Mouse (Mus musculus) hindbrain, embryonic 13.5 days (tissue): ENCODE data around the gene Gls. TPM values are rescaled to one million over a fixed set of nuclear protein-coding genes. Genes with fewer than 3 reads are reported as not detected.

Experiments
- ATAC-seq: fragments of 200-750 bp; cut with Nextera tagmentation; 2 replicates; pipeline ENCODE4 v1.8.0; 2017; ENCODE audit warnings: moderate TSS enrichment; ENCODE audit not compliant: low FRiP score
- H3K27ac ChIP-seq: fragments of 300-500 bp; sonication (generic); 2 replicates; pipeline ENCODE4 v1.5.1; 2015; ENCODE audit warnings: inconsistent platforms, mild to moderate bottlenecking, moderate library complexity
- H3K27me3 ChIP-seq: fragments of 300-500 bp; sonication (generic); 2 replicates; pipeline ENCODE4 v1.6.1; 2015; ENCODE audit warnings: mild to moderate bottlenecking, inconsistent platforms
- H3K36me3 ChIP-seq: fragments of 300-500 bp; sonication (generic); 2 replicates; pipeline ENCODE4 v1.6.1; 2015; ENCODE audit warnings: mild to moderate bottlenecking, inconsistent platforms
- H3K4me1 ChIP-seq: fragments of 300-500 bp; sonication (generic); replicated peaks from 2 replicates; pipeline ENCODE4 v1.6.1; 2015; ENCODE audit warnings: inconsistent platforms
- H3K4me2 ChIP-seq: fragments of 300-500 bp; sonication (generic); 2 replicates; pipeline ENCODE4 v1.6.1; 2015; ENCODE audit warnings: inconsistent platforms, mild to moderate bottlenecking, moderate library complexity
- H3K4me3 ChIP-seq: fragments of 300-500 bp; sonication (generic); 2 replicates; pipeline ENCODE4 v1.5.1; 2015; ENCODE audit warnings: mild to moderate bottlenecking, inconsistent platforms
- H3K9ac ChIP-seq: fragments of 300-500 bp; sonication (generic); 2 replicates; pipeline ENCODE4 v1.6.1; 2015; ENCODE audit warnings: mild to moderate bottlenecking, inconsistent platforms
- H3K9me3 ChIP-seq: fragments of 300-500 bp; sonication (generic); 2 replicates; pipeline ENCODE4 v1.6.1; 2016; ENCODE audit warnings: inconsistent platforms
- WGBS: fragments of 180-500 bp; shearing (Covaris S2); methylation state at CpG from one replicate; pipeline ENCODE4 v1.1.7; 2015; 5-methylcytosine and 5-hydroxymethylcytosine counted together
- polyA plus RNA-seq: library from polyadenylated mRNA; unstranded; fragments of >200 nt; fragmentation: Nextera tagmentation; extraction: Ambion mirVana; gene quantifications from 2 replicates; pipeline ENCODE4 v1.2.1, GENCODE M21; 2015

Gene Gls
- polyA plus RNA-seq, 1 experiment from 2014 or later, result 29.0 TPM

- peaks cover 4% of the 10 kb centered on the region for H3K36me3 ChIP-seq
- H3K9ac ChIP-seq, result no peak overlapping the region
- H3K4me3 ChIP-seq, result no peak overlapping the region
- no peaks in the 10 kb centered on the region for H3K9me3 ChIP-seq
- WGBS, result 65% methylated on average over 8 of the region's 8 CpGs
- no peak for ATAC-seq
- H3K27me3 ChIP-seq, result no peaks in the 10 kb centered on the region
- H3K4me2 ChIP-seq, result no peak overlapping the region
- H3K27ac ChIP-seq, result no peak overlapping the region
- peaks cover 14% of the 10 kb centered on the region; the same call in 1 of the 2 replicates for H3K4me1 ChIP-seq
These were observed 99.8 kb downstream of the Gls start for GRCm38 (mm10) chr1:52133254-52133653.

- peaks cover 10% of the 10 kb centered on the region; the same call in 1 of the 2 replicates for H3K4me1 ChIP-seq
- no peaks in the 10 kb centered on the region for H3K9me3 ChIP-seq
- H3K27me3 ChIP-seq, result no peaks in the 10 kb centered on the region
- H3K36me3 ChIP-seq, result peaks cover 10% of the 10 kb centered on the region
- 87% methylated on average over 11 of the region's 11 CpGs for WGBS
- no peak for ATAC-seq
- no peak overlapping the region for H3K9ac ChIP-seq
- H3K27ac ChIP-seq, result no peak overlapping the region
- H3K4me2 ChIP-seq, result no peak overlapping the region
- no peak overlapping the region for H3K4me3 ChIP-seq
These were observed 101.2 kb downstream of the Gls start for GRCm38 (mm10) chr1:52131787-52132377.

DNA sequence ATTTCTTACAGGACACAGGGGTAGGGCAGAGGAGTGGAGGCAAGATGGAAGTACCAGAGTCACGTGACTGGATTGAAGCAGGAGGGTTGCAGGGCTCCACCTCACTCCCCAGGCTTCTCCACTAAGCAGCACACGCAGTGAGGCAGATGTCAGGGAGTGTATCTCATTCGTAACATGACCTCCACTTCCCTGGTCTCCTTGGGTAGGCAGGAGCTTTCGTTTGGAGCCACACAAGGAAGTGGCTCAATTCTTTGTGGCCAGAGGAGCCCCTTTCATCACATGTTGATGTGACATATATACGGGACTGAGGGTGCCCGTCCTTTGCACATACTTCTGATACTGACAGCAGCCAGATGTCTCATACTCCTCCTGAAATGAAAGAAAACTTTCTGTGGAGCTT lies 103.2 kb downstream of the Gls start:
- WGBS, result 71% methylated on average over 6 of the region's 6 CpGs
- Histone ChIP-seq H3K4me2 (no peak overlapping the region), H3K9me3 (no peaks in the 10 kb centered on the region), H3K4me1 (peaks cover 3% of the 10 kb centered on the region; the same call in 1 of the 2 replicates), H3K9ac (no peak overlapping the region), H3K36me3 (peaks cover 18% of the 10 kb centered on the region), H3K4me3 (no peak overlapping the region), H3K27ac (no peak overlapping the region), H3K27me3 (no peaks in the 10 kb centered on the region)
- no peak for ATAC-seq

- Histone ChIP-seq H3K9me3 (no peaks in the 10 kb centered on the region), H3K27me3 (no peaks in the 10 kb centered on the region), H3K4me1 (no peaks in the 10 kb centered on the region), H3K9ac (no peak overlapping the region), H3K27ac (no peak overlapping the region), H3K4me3 (no peak overlapping the region), H3K36me3 (peaks cover 18% of the 10 kb centered on the region), H3K4me2 (no peak overlapping the region)
- ATAC-seq, result no peak
- 92% methylated on average over 6 of the region's 6 CpGs for WGBS
These were observed 105.7 kb downstream of the Gls start for GRCm38 (mm10) chr1:52127350-52127749.

DNA sequence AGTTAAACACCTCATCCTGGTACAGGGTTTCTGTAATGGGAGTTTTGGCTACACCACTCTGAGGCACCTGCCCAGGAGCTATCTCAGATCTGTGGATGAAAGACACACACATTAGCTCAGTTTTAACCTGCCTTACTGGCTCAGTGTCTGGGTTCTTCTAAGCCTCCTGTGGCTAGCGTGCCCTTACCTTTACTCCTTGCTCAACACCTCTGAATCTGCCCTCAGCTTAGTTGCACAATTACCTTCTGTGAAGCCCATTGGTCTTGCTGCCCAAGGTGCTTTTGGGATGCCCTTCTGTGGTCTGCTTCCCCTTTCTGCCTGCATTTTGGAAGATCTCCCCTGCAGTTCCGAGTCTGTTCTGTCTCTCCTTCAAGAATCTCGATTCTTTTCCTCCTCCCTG lies 108.2 kb downstream of the Gls start:
- Histone ChIP-seq H3K27me3 (no peaks in the 10 kb centered on the region), H3K9ac (no peak overlapping the region), H3K27ac (no peak overlapping the region), H3K9me3 (no peaks in the 10 kb centered on the region), H3K36me3 (peaks cover 18% of the 10 kb centered on the region), H3K4me1 (peaks cover 6% of the 10 kb centered on the region), H3K4me3 (no peak overlapping the region), H3K4me2 (no peak overlapping the region)
- 69% methylated on average over 3 of the region's 3 CpGs for WGBS
- no peak for ATAC-seq

- Histone ChIP-seq H3K4me3 (no peak overlapping the region), H3K36me3 (no peaks in the 10 kb centered on the region), H3K9ac (no peak overlapping the region), H3K9me3 (no peaks in the 10 kb centered on the region), H3K27ac (no peak overlapping the region), H3K4me2 (no peak overlapping the region), H3K27me3 (0 out of 2 replicates have a peak, but pooled peaks cover 3% of the 10 kb centered on the region), H3K4me1 (peaks cover 13% of the 10 kb centered on the region)
- no peak for ATAC-seq
- WGBS, result 91% methylated on average over 3 of the region's 3 CpGs
These were observed 112.0 kb downstream of the Gls start for GRCm38 (mm10) chr1:52121052-52121451.

DNA sequence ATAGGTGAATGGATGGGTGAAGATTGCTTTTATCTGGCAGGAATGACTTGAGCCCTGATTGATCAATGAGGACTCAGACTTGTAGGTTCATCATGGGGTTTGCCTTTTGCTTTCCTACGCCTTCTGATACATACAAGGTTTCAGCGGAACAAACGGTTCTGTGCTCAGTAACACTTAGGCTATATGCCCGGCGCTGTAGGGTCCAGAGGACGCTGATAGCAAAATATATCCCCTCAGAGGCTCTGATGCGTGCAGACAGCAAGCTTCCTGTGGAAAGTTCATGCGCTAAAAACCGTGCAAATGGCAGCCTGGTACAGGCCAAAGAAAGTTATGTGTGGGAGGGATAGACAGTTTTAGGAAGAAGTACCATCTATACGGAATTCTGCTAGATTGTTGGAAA lies 112.8 kb downstream of the Gls start:
- Histone ChIP-seq H3K4me1 (peaks cover 13% of the 10 kb centered on the region), H3K27me3 (0 out of 2 replicates have a peak, but pooled peaks cover 5% of the 10 kb centered on the region), H3K9ac (peak overlapping the region; percentile 82), H3K9me3 (no peaks in the 10 kb centered on the region), H3K4me2 (peak overlapping the region; percentile 93), H3K36me3 (no peaks in the 10 kb centered on the region), H3K27ac (no peak overlapping the region), H3K4me3 (peak overlapping the region; percentile 84)
- no peak for ATAC-seq
- 43% methylated on average over 10 of the region's 10 CpGs for WGBS

- peak overlapping the region; percentile 53; the same call in 1 of the 2 replicates for H3K27ac ChIP-seq
- H3K4me1 ChIP-seq, result peaks cover 13% of the 10 kb centered on the region
- H3K4me3 ChIP-seq, result peak overlapping the region; percentile 84
- no peaks in the 10 kb centered on the region for H3K9me3 ChIP-seq
- 0 out of 2 replicates have a peak, but pooled peaks cover 5% of the 10 kb centered on the region for H3K27me3 ChIP-seq
- ATAC-seq, result peak; percentile 41
- WGBS, result under 1% methylated on average over 20 of the region's 20 CpGs
- peak overlapping the region; percentile 93 for H3K4me2 ChIP-seq
- no peaks in the 10 kb centered on the region for H3K36me3 ChIP-seq
- H3K9ac ChIP-seq, result peak overlapping the region; percentile 82
These were observed 113.3 kb downstream of the Gls start for GRCm38 (mm10) chr1:52119691-52120090.

- 0 out of 2 replicates have a peak, but pooled peaks cover 5% of the 10 kb centered on the region for H3K27me3 ChIP-seq
- WGBS, result 4% methylated on average over 37 of the region's 37 CpGs
- peak; percentile 94 for ATAC-seq
These were observed 114.0 kb downstream of the Gls start, which contains the start of gene Stat1 for GRCm38 (mm10) chr1:52118860-52119591. TSS of gene Stat1 (plus strand) at chr1:52119440.

DNA sequence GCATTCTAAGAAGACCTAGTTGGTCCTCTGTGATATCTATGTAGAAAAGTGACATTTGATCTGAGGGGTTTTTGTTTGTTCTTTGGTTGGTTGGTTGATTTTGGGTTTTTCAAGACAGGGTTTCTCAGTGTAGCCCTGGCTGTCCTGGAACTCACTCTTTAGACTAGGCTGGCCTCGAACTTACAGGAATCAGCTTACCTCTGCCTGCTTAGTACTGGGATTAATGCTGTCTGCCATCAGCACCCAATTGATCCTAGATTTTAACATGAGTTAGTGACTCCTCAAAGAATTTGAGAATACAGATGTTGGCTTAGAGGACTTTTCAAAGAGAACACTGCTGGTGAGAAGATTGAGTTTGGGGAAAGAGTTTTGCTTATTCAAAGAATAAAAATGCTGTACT lies 115.3 kb downstream of the Gls start:
- ATAC-seq, result no peak
- WGBS, result 92% methylated on average over 1 of the region's 1 CpGs

More at GRCm38 (mm10) chr1:52118860-52119591, 114.0 kb downstream of the Gls start, which contains the start of gene Stat1:
- H3K4me3 ChIP-seq, result peak within 1 kb of the TSS; percentile 84
- H3K4me1 ChIP-seq, result peaks cover 13% of the 10 kb centered on the region
- peak within 1 kb of the TSS; percentile 93 for H3K4me2 ChIP-seq
- H3K9me3 ChIP-seq, result no peaks in the 10 kb centered on the region
- peak within 1 kb of the TSS; percentile 53 for H3K27ac ChIP-seq
- no peaks in the 10 kb centered on the region for H3K36me3 ChIP-seq
- peak within 1 kb of the TSS; percentile 82 for H3K9ac ChIP-seq

GRCm38 (mm10) chr1:52116441-52116840 lies 116.6 kb downstream of the Gls start:
- Histone ChIP-seq H3K36me3 (no peaks in the 10 kb centered on the region), H3K27ac (no peak overlapping the region), H3K4me3 (no peak overlapping the region), H3K9me3 (no peaks in the 10 kb centered on the region), H3K4me2 (no peak overlapping the region), H3K4me1 (peaks cover 18% of the 10 kb centered on the region), H3K9ac (no peak overlapping the region), H3K27me3 (0 out of 2 replicates have a peak, but pooled peaks cover 5% of the 10 kb centered on the region)
- WGBS, result 81% methylated on average over 3 of the region's 3 CpGs
- no peak for ATAC-seq

More for the DNA sequence above, 115.3 kb downstream of the Gls start:
- no peak overlapping the region for H3K4me2 ChIP-seq
- H3K9me3 ChIP-seq, result no peaks in the 10 kb centered on the region
- H3K36me3 ChIP-seq, result no peaks in the 10 kb centered on the region
- H3K4me3 ChIP-seq, result no peak overlapping the region
- peaks cover 18% of the 10 kb centered on the region for H3K4me1 ChIP-seq
- H3K27ac ChIP-seq, result no peak overlapping the region
- H3K27me3 ChIP-seq, result 0 out of 2 replicates have a peak, but pooled peaks cover 5% of the 10 kb centered on the region
- no peak overlapping the region for H3K9ac ChIP-seq

GRCm38 (mm10) chr1:52113666-52114069 lies 119.4 kb downstream of the Gls start:
- Histone ChIP-seq H3K27me3 (0 out of 2 replicates have a peak, but pooled peaks cover 5% of the 10 kb centered on the region), H3K9ac (peak overlapping the region; percentile 70), H3K4me2 (peak overlapping the region; percentile 61), H3K27ac (peak overlapping the region; percentile 91), H3K9me3 (no peaks in the 10 kb centered on the region), H3K4me3 (peak overlapping the region; percentile 35), H3K36me3 (no peaks in the 10 kb centered on the region), H3K4me1 (peaks cover 9% of the 10 kb centered on the region)
- ATAC-seq, result peak; percentile 98
- WGBS, result under 1% methylated on average over 32 of the region's 32 CpGs
